ENCODE assay signal across 24 mouse cellular contexts in genomic region chr10:59050434-59050833, GRCm38 (mm10).
DNase-seq lines count a peak whose midpoint lies in the region; ATAC-seq and TF ChIP-seq lines count a peak whose summit lies in the region.
"Had no signal": no experiment of that assay in that cellular context is flagged by ENCODE, and none has a peak within 500 bp of the region (broad histone marks: within the 10 kb centered on the region; RNA-seq: fewer than 3 reads in every experiment).

No protein-coding gene starts in this region.

- H3K4me1 ChIP-seq in hindbrain, postnatal 0 days (ENCODE audit: insufficient read depth, low read length): no peaks in the 10 kb centered on the region
- no peaks in the 10 kb centered on the region for H3K4me1 ChIP-seq in hindbrain, embryonic 14.5 days (replicated peaks; ENCODE audit: control insufficient read depth, insufficient read depth, low read length)
- no peaks in the 10 kb centered on the region for H3K4me1 ChIP-seq in midbrain, postnatal 0 days (ENCODE audit: insufficient read depth, low read length)
- no peaks in the 10 kb centered on the region for H3K4me1 ChIP-seq in midbrain, embryonic 14.5 days (ENCODE audit: control insufficient read depth, insufficient read depth, low read length)
- H3K4me1 ChIP-seq in thymus, adult 2 months (replicated peaks; ENCODE audit: control insufficient read depth, insufficient read depth, low read length): no peaks in the 10 kb centered on the region
- no peaks in the 10 kb centered on the region for H3K4me1 ChIP-seq in liver, embryonic 12.5 days
- H3K4me1 ChIP-seq: embryonic facial prominence, embryonic 13.5 days; forebrain, embryonic 13.5 days; hindbrain, embryonic 13.5 days had no signal

- TF ChIP-seq CTCF in hindbrain, postnatal 0 days (IDR thresholded peaks at IDR 0.05; ENCODE audit: low read depth): peak; percentile 26; the same call in 1 of the 2 replicates
- TF ChIP-seq CTCF in midbrain, postnatal 0 days (IDR thresholded peaks at IDR 0.05): peak; percentile 14; the same call in 1 of the 2 replicates
- TF ChIP-seq CTCF in Patski (IDR thresholded peaks at IDR 0.05): peak; percentile 30
- no peak for TF ChIP-seq CTCF in thymus, adult 2 months (IDR thresholded peaks at IDR 0.05; ENCODE audit: borderline replicate concordance, control insufficient read depth, extremely low read depth, insufficient read depth, low read length, poor library complexity)

- no peaks in the 10 kb centered on the region for H3K36me3 ChIP-seq in hindbrain, postnatal 0 days (ENCODE audit: insufficient read depth, low read length)
- no peaks in the 10 kb centered on the region for H3K36me3 ChIP-seq in hindbrain, embryonic 14.5 days (replicated peaks; ENCODE audit: control insufficient read depth, insufficient read depth)
- H3K36me3 ChIP-seq in midbrain, postnatal 0 days (ENCODE audit: insufficient read depth, low read length): no peaks in the 10 kb centered on the region
- no peaks in the 10 kb centered on the region for H3K36me3 ChIP-seq in midbrain, embryonic 14.5 days (ENCODE audit: control insufficient read depth, insufficient read depth, low read length)
- H3K36me3 ChIP-seq in thymus, adult 2 months (ENCODE audit: control insufficient read depth, insufficient read depth, low read length): no peaks in the 10 kb centered on the region
- H3K36me3 ChIP-seq in liver, embryonic 12.5 days: no peaks in the 10 kb centered on the region
- H3K36me3 ChIP-seq: embryonic facial prominence, embryonic 13.5 days; heart, embryonic 10.5 days; hindbrain, embryonic 13.5 days had no signal

- TF ChIP-seq POLR2A in thymus, adult 2 months (IDR thresholded peaks at IDR 0.05; ENCODE audit: control insufficient read depth, extremely low read depth, insufficient read depth, low read length, poor library complexity): no peak

- CTCF ChIA-PET in Patski (lab: Charles Lee): no interaction called here

- no peaks in the 10 kb centered on the region for H3K27me3 ChIP-seq in hindbrain, postnatal 0 days (ENCODE audit: insufficient read depth, low read length)
- no peaks in the 10 kb centered on the region for H3K27me3 ChIP-seq in hindbrain, embryonic 14.5 days (ENCODE audit: control insufficient read depth, insufficient read depth, low read length)
- no peaks in the 10 kb centered on the region for H3K27me3 ChIP-seq in midbrain, postnatal 0 days (ENCODE audit: insufficient read depth, low read length)
- H3K27me3 ChIP-seq in midbrain, embryonic 14.5 days (ENCODE audit: control insufficient read depth, insufficient read depth, low read length): no peaks in the 10 kb centered on the region
- H3K27me3 ChIP-seq in Patski: peaks cover 5% of the 10 kb centered on the region
- H3K27me3 ChIP-seq in thymus, adult 2 months (ENCODE audit: control insufficient read depth, insufficient read depth, low read length): no peaks in the 10 kb centered on the region
- no peaks in the 10 kb centered on the region for H3K27me3 ChIP-seq in liver, embryonic 12.5 days (replicated peaks)
- H3K27me3 ChIP-seq: embryonic facial prominence, embryonic 13.5 days; forebrain, embryonic 13.5 days; hindbrain, embryonic 13.5 days had no signal

- H3K27ac ChIP-seq in hindbrain, postnatal 0 days: no peak overlapping the region
- no peak overlapping the region for H3K27ac ChIP-seq in hindbrain, embryonic 14.5 days
- H3K27ac ChIP-seq in midbrain, postnatal 0 days (ENCODE audit: low read depth, low read length): no peak overlapping the region
- H3K27ac ChIP-seq in midbrain, embryonic 14.5 days (replicated peaks; ENCODE audit: low read depth, low read length): no peak overlapping the region
- no peak overlapping the region for H3K27ac ChIP-seq in thymus, adult 2 months (ENCODE audit: control insufficient read depth, insufficient read depth, low read length)
- H3K27ac ChIP-seq in liver, embryonic 12.5 days: no peak overlapping the region
- H3K27ac ChIP-seq: embryonic facial prominence, embryonic 13.5 days; forebrain, embryonic 13.5 days; gastrocnemius, adult 2 months; heart, embryonic 10.5 days; hindbrain, embryonic 13.5 days had no signal

- H3K9ac ChIP-seq in hindbrain, postnatal 0 days (replicated peaks; ENCODE audit: low read length): no peak overlapping the region
- no peak overlapping the region for H3K9ac ChIP-seq in hindbrain, embryonic 14.5 days
- no peak overlapping the region for H3K9ac ChIP-seq in midbrain, postnatal 0 days (replicated peaks; ENCODE audit: low read length, poor library complexity, severe bottlenecking)
- H3K9ac ChIP-seq in midbrain, embryonic 14.5 days (replicated peaks; ENCODE audit: low read length): no peak overlapping the region
- no peak overlapping the region for H3K9ac ChIP-seq in liver, embryonic 12.5 days
- H3K9ac ChIP-seq: embryonic facial prominence, embryonic 13.5 days; forebrain, embryonic 13.5 days; hindbrain, embryonic 13.5 days had no signal

- WGBS in hindbrain, postnatal 0 days: 87% methylated on average over 4 of the region's 4 CpGs
- 92% methylated on average over 4 of the region's 4 CpGs for WGBS in hindbrain, embryonic 14.5 days
- 84% methylated on average over 4 of the region's 4 CpGs for WGBS in midbrain, postnatal 0 days
- 84% methylated on average over 4 of the region's 4 CpGs for WGBS in midbrain, embryonic 14.5 days
- WGBS in thymus, adult 2 months: 85% methylated on average over 4 of the region's 4 CpGs
- WGBS in liver, embryonic 12.5 days (ENCODE audit: insufficient replicate concordance): 57% methylated on average over 4 of the region's 4 CpGs

- ATAC-seq in hindbrain, postnatal 0 days: no peak
- no peak for ATAC-seq in hindbrain, embryonic 14.5 days (ENCODE audit: low FRiP score)
- ATAC-seq in midbrain, postnatal 0 days (ENCODE audit: low FRiP score): no peak
- no peak for ATAC-seq in midbrain, embryonic 14.5 days (ENCODE audit: low FRiP score, low TSS enrichment)
- no peak for ATAC-seq in Patski
- ATAC-seq in liver, embryonic 12.5 days: no peak
- ATAC-seq: CD4-positive, CD25-positive, alpha-beta regulatory T cell, adult 4 months; forebrain, embryonic 13.5 days; intestine, embryonic 16.5 days had no signal

- peak; percentile 9 for DNase-seq in hindbrain, postnatal 0 days (ENCODE audit: low spot score)
- DNase-seq in hindbrain, embryonic 14.5 days (ENCODE audit: low spot score): no peak
- DNase-seq in midbrain, postnatal 0 days (ENCODE audit: low spot score): no peak
- DNase-seq in midbrain, embryonic 14.5 days: no peak
- no peak for DNase-seq in Patski (ENCODE audit: low read depth, low spot score)
- DNase-seq in gastrocnemius, postnatal 25 days: no peak
- no peak for DNase-seq in thymus, adult 2 months
- DNase-seq: adrenal gland, adult 8-10 months; adrenal gland, postnatal 36 days; B cell, adult 2 months; cerebellum, adult 18-20 months; cerebellum, adult 9-11 months; cerebellum, postnatal 36 days; gastrocnemius, adult 2 months; gastrocnemius, postnatal 36 days; heart, adult 18-20 months; heart, postnatal 10 days had no signal

- in situ Hi-C loops in Patski (cut with MboI; ENCODE audit: low pct_unique_long_range_greater_than_20kb): no loop called here

- H3K4me2 ChIP-seq in hindbrain, postnatal 0 days (ENCODE audit: low read depth, low read length): no peak overlapping the region
- no peak overlapping the region for H3K4me2 ChIP-seq in hindbrain, embryonic 14.5 days (replicated peaks)
- no peak overlapping the region for H3K4me2 ChIP-seq in midbrain, postnatal 0 days (ENCODE audit: low read depth, low read length, poor library complexity, severe bottlenecking)
- no peak overlapping the region for H3K4me2 ChIP-seq in midbrain, embryonic 14.5 days (ENCODE audit: low read length)
- H3K4me2 ChIP-seq in liver, embryonic 12.5 days: no peak overlapping the region
- H3K4me2 ChIP-seq: embryonic facial prominence, embryonic 13.5 days; forebrain, embryonic 13.5 days; hindbrain, embryonic 13.5 days had no signal

- no peak overlapping the region for H3K4me3 ChIP-seq in hindbrain, postnatal 0 days (ENCODE audit: low read length)
- no peak overlapping the region for H3K4me3 ChIP-seq in hindbrain, embryonic 14.5 days (replicated peaks; ENCODE audit: low read length)
- H3K4me3 ChIP-seq in midbrain, postnatal 0 days (ENCODE audit: low read depth, low read length): no peak overlapping the region
- no peak overlapping the region for H3K4me3 ChIP-seq in midbrain, embryonic 14.5 days (replicated peaks; ENCODE audit: low read depth, low read length)
- no peak overlapping the region for H3K4me3 ChIP-seq in thymus, adult 2 months (ENCODE audit: control insufficient read depth, insufficient read depth, low read length)
- H3K4me3 ChIP-seq in liver, embryonic 12.5 days: no peak overlapping the region
- H3K4me3 ChIP-seq: embryonic facial prominence, embryonic 13.5 days; forebrain, embryonic 13.5 days; gastrocnemius, adult 2 months; heart, embryonic 10.5 days; hindbrain, embryonic 13.5 days had no signal

- 0 out of 2 replicates have a peak, but pooled peaks cover 2% of the 10 kb centered on the region for H3K9me3 ChIP-seq in hindbrain, postnatal 0 days (ENCODE audit: low read length)
- H3K9me3 ChIP-seq in hindbrain, embryonic 14.5 days (ENCODE audit: control insufficient read depth, low read length): 0 out of 2 replicates have a peak, but pooled peaks cover 8% of the 10 kb centered on the region
- H3K9me3 ChIP-seq in midbrain, postnatal 0 days (ENCODE audit: low read length): no peaks in the 10 kb centered on the region
- peaks cover 7% of the 10 kb centered on the region; the same call in 1 of the 2 replicates for H3K9me3 ChIP-seq in midbrain, embryonic 14.5 days (ENCODE audit: control insufficient read depth, low read length)
- no peaks in the 10 kb centered on the region for H3K9me3 ChIP-seq in liver, embryonic 12.5 days (replicated peaks)
- H3K9me3 ChIP-seq: embryonic facial prominence, embryonic 13.5 days; heart, embryonic 10.5 days had no signal

- POLR2A ChIA-PET in Patski (lab: Charles Lee): no interaction called here
